Mouse (Mus musculus) ES-E14 (cell line): ENCODE data around the gene Hpdl.

Experiments used
- CHD2 ChIP-seq: IDR thresholded peaks from 2 replicates; pipeline ENCODE4 v1.6.1; 2014; ENCODE audit warnings: mild to moderate bottlenecking, low read depth, low read length, inconsistent platforms
- HCFC1 ChIP-seq: IDR thresholded peaks from 2 replicates; pipeline ENCODE4 v1.6.1; 2012; ENCODE audit warnings: low read length, inconsistent platforms, borderline replicate concordance; ENCODE audit not compliant: insufficient read depth
- MAFK ChIP-seq: IDR thresholded peaks from 2 replicates; pipeline ENCODE4 v1.6.1; 2014; ENCODE audit warnings: mild to moderate bottlenecking, low read depth, low read length, inconsistent platforms; ENCODE audit not compliant: insufficient read depth
- ZC3H11A ChIP-seq: IDR thresholded peaks from 2 replicates; pipeline ENCODE4 v1.6.1; 2012; ENCODE audit warnings: low read depth, mild to moderate bottlenecking, inconsistent platforms, low read length, borderline replicate concordance
- ZNF384 ChIP-seq: IDR thresholded peaks from 2 replicates; pipeline ENCODE4 v1.6.1; 2012; ENCODE audit warnings: low read depth, low read length, inconsistent platforms

DNA sequence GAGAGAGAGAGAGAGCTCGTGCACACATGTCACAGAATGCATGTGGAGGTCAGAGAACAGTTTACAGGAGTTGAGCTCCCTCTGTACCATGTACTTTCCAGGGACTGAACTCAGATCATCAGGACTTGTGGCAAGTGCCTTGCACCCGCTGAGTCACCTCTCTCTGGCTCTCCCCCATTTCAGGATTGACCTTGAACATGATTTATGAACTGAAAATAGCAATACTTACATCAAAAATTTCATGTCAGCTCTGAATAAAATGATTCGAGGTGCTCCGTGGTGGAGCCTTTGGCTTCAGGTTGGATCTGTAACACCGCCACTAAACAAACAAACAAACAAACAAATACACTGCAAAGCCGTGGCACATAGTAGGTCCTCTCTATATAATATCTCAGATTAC, 19.3 kb upstream of the Hpdl start:
- no peak for TF ChIP-seq ZC3H11A
- no peak for TF ChIP-seq ZNF384
- TF ChIP-seq CHD2, result no peak
- TF ChIP-seq MAFK, result no peak
- TF ChIP-seq HCFC1, result no peak
